Mouse (Mus musculus) adrenal gland, adult 2 months (tissue): Measurements from ENCODE around the gene Ofd1. TPM values are rescaled to one million over a fixed set of nuclear protein-coding genes. Genes with fewer than 3 reads are reported as not detected.
A peak's percentile ranks its signal among the peaks of the same experiment; 100 is the strongest.

Experiments used
- DNase-seq: peaks from one replicate; pipeline ENCODE4 v3.0.0; 2021
- long read RNA-seq: library from polyadenylated mRNA; stranded (forward); transcript quantifications from one replicate; pipeline ENCODE4 v2.0.0, GENCODE M21; 2021
- polyA plus RNA-seq: library from polyadenylated mRNA; depleted of rRNA; stranded (reverse); fragments of >200 nt; gene quantifications from 2 replicates; pipeline ENCODE4 v1.2.3, GENCODE M21; 2012; rRNA removed
- total RNA-seq, 2 experiments: library from RNA; stranded (reverse); gene quantifications; 2 replicates each; pipeline ENCODE4 v1.2.3; 2021

The Ofd1 gene
- total RNA-seq (1 to 10 TPM; 6.1 to 6.3 TPM), polyA plus RNA-seq (0.37 and 0.59 TPM in 2 replicates)
- long read RNA-seq, full-length matches to known transcripts: 6 of 7 reads
- long read RNA-seq, partial matches to known transcripts: 1 of 7 reads
- long read RNA-seq, other reads (novel, unspliced or antisense): 0 of 7 reads

- peak; percentile 92 for DNase-seq
Measured at GRCm38 (mm10) chrX:166440616-166441063, at the start of gene Ofd1. TSS of gene Ofd1 (minus strand) at chrX:166440704.

GRCm38 (mm10) chrX:166479365-166479983, 39.0 kb upstream of the Ofd1 start, which contains the start of gene Rab9:
TSS of gene Rab9 (minus strand) at chrX:166479867.
- DNase-seq: peak; percentile 95

DNA sequence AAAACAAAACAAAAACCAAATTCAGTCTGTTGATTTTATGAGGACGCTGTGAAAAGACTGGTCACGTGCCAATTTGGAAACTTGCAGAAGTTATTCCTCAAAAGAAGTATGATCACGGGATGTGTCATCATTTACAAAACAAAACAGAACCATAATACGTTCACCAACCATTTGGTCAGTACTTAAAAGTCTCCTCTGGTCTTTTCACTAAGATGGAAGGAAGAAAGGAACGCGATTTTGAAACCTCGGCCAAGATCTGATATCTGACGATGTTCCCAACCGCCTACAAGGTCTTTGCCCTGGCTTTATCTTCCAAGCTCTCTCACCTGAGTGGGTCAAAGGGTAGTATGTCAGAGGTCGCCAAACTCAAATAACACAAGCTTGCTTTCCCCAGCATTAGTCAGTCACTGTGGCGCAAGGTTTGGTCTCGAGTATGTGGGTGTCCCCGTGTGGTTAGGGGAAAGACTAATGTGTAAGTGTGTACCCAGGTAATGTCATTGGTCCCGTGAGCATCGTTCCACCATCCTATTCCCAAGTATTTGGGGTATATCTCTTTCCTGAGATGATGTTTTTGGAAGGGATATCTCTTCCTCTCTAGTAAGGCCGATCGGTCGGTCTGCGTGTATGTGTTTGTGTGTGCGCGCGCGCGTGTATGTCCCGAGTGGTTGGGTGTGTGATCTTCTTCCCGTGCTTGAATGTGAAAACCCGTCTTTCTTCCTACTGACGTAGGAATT, 38.3 kb upstream of the Ofd1 start:
- peak; percentile 50 for DNase-seq

DNA sequence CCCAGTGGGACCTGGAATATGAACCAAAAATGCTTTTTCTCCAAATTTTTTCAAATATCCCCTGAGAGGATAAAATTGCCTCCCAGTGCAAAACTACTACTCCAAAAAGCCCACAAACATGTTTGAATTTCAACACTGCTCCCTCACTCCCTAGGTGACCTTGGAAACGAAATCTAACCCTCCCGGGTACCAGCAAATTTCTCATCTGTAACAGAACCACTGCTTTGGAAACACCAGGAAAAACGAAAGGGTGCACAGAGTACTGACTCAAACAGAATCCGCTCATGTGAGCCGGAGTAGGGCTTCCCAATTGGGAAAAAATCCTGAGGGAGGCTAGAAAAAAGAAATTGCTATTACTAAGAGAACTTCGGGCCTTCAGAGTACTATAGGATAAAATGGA, 36.9 kb upstream of the Ofd1 start:
- peak; percentile 24 for DNase-seq

DNA sequence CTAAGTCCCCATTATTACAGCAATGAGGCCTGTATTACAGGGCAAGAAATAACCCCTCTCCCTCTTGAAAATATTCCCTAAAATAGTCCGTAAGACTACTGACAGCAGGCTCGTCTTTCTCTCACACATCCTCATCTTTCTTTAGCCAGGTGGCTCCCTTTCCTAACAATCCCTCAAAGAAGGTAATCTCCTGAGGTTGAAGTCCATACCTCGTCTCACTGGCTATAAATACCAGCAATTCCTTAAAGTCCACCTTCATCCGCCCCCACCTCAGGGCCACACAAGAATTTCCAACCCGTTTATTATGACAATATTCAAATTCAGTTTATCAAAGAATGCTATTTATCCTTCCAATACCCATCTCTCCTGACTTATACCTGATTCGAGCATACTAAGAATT, 32.1 kb upstream of the Ofd1 start:
- DNase-seq: no peak

DNA sequence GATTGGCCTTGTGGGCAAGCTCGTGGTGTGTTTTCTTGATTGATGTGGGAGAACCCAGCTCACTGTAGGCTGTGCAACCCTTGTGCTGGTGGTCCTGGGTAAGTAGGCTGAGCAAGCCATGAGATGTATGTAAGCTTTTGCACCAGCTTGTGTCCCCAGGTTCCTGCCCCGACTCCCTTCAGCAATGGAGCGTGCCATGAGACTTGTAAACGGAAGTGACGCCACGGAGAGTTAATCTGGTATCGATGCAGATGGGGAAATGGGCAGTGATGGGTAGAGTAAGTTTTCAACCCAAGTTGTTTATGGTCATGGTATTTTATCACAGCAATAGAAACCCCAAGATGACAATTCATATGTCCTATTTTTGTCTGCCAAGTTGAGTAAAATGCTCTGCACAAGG, 27.8 kb upstream of the Ofd1 start:
- no peak for DNase-seq

DNA sequence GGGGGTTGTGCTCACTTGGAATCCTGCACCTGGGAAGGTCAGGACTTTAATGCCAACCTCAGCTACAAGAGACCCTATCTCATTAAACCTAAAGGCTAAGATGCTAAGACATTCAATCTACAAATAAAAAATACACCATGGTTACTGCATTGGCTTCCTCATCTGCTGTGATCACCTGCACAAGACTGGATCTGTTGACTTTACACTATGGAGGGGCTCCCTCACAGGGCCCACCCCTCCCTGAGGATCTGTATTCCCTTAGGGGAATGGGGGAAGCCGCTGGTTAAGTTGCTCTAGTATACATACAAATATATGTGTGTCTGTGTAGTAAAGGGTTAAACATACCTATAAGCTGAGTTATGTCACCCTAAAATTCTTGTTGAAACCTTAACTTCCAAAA, 15.0 kb upstream of the Ofd1 start:
- no peak for DNase-seq

GRCm38 (mm10) chrX:166454331-166454730, 13.8 kb upstream of the Ofd1 start:
- DNase-seq: no peak

GRCm38 (mm10) chrX:166453532-166453931, 13.0 kb upstream of the Ofd1 start:
- DNase-seq: no peak

- DNase-seq: no peak
Measured at GRCm38 (mm10) chrX:166444552-166444951, 4.0 kb upstream of the Ofd1 start.

GRCm38 (mm10) chrX:166440036-166440615, 378 bp downstream of the Ofd1 start, which contains the start of gene Trappc2:
TSS of gene Trappc2 (plus strand) at chrX:166440574.
- DNase-seq: no peak

GRCm38 (mm10) chrX:166434812-166435211, 5.7 kb downstream of the Ofd1 start:
- DNase-seq: no peak

- peak; percentile 18 for DNase-seq
Measured at GRCm38 (mm10) chrX:166416196-166416595, 24.3 kb downstream of the Ofd1 start.

GRCm38 (mm10) chrX:166407865-166408264, 32.6 kb downstream of the Ofd1 start:
- no peak for DNase-seq

- DNase-seq: no peak
Measured at GRCm38 (mm10) chrX:166393753-166394152, 46.8 kb downstream of the Ofd1 start.

DNA sequence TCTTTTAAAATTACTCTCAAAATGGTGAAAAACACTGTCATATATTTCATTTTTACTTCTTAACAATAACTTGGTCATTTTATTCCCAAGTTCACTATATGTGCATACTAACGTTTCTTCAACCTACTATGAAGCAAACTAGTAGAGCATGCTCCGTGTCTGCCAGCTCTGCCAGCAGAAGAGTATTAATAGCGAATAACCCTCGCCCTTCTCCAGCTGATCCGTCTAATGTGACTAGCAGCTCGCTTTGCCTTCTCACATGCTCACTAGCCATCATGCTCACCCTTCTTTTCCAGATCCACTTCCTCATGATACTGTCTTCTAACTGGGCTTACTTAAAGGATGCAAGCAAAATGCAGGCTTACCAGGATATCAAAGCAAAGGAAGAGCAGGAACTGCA, 53.8 kb downstream of the Ofd1 start:
- no peak for DNase-seq

- DNase-seq: peak; percentile 78
Measured at GRCm38 (mm10) chrX:166384935-166385334, 55.6 kb downstream of the Ofd1 start.

DNA sequence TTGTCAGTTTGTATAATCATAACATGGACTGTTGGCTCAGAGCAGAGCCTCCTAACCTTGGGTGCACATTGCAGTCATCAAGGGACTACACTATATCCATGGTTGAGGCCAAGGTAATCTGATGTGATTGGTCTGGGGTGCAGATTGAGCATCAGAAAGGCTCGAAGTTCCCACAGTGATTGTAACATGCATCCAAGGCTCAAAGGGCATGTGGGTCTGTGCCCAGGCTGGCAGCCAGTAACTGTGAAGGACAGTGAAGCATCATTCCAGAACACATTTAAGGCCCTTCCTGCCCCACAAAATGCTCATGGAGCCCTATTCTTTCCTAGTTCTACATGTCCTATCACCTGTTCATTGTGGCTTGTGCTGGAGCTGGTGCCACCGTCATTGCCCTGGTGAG, 56.9 kb downstream of the Ofd1 start:
- peak; percentile 27 for DNase-seq

DNA sequence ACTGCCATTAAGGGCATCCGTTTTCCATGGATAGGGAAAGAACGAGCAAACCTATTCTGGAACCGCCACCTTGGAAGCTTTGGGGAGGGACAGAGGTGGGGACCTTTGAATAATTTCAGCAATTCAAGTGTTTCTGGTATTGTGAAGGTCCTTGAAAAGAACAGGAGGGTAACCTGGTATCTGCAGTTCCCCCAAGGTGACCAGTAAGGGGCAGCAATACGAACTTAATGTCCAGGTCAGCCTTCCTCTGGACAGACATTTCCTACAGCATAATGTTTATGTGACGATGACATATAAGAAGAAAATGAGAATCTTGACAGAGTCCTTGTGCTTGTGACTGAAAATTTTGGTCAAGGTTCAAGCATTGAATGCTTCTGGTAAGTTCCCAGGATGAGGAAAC, 61.9 kb downstream of the Ofd1 start:
- DNase-seq: no peak

DNA sequence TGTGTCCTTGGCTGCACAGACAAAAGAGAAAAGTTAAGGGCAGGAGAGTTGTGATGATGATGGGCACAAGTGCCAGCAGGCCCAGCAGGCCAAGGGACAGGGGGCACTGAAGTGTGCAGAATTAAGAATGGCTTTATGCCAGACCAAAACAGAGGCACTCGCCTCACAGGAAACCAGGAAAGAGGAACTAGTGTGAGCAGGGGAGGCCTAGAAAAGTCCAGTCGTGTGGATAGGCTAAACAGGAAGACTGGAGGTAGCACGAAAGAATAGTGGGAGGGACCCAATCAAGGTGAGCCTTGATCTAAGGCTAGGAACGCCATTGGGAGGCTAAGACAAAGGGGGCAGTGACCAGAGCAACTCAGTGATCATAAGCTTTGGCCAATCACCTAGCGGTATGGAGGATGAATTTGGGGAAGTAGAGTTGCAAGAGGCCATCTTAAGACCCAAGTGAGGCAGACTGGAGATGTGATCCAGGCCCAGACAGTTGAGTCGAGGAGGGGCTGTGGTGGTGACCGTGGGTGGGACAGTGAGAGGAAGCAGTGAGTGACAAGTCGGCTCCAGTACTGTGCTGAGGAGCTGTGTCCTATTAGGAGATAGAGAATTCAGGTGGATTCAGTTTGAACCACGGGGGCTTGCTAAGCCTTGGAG, 63.7 kb downstream of the Ofd1 start:
- DNase-seq: no peak

DNA sequence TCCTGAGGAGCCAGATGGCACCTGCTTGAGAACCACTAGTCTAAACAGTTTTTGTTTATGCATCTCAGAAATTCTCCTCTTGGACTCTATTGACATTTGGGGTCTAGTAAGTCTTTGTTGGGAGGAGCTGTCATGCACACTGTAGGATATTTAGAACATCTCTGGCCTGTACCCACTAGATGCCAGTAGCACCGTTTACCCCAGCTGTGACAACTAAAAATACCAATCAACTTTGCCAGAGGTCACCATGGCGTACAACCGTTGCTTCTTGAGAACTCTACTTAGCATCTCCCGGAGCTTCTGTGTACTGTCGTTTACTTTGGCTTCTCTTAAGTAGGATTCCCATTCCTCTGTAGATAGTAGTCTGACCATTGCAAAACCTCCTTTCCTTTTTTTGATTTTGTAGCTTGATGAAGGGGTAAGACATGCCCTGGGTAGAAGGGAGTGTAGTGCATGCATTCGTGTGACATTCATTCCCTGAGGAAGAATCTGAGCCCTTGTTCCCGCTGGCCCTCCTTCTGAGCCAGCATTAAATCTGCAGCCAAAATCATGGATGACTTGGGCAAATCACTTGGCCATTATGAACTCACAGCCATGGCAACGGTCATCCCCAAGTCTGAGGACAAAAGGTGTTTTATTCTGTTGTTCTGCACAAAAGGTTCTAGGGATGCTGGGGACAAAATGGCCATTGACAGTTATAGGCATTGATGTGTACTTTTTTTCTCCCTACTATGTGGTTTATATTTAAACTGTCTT, 74.9 kb downstream of the Ofd1 start:
- DNase-seq: no peak

DNA sequence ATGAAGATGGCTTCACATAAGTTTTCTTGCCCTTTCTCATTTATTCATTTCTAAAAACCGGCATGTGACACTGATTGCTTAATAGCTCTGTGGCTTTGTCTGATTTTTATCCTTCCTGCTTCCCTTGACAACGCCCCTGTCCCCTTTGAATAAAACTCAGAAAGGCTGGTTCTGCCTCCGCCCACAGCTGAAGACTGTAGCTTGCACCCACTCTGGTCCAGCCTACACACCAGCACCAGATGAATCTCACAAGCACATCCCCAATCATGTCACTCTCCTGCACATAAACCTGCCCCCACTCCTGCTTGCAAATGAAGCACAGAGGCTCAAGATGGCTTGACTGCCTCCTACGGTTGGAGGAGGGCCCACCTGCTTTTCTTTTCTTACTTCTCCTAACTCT, 80.0 kb downstream of the Ofd1 start:
- no peak for DNase-seq
